Mouse (Mus musculus) embryonic facial prominence, embryonic 10.5 days (tissue): ENCODE data around the gene Pkp4. TPM values are rescaled to one million over a fixed set of nuclear protein-coding genes. Genes with fewer than 3 reads are reported as not detected.

Experiments used
- DNase-seq: peaks from one replicate; pipeline ENCODE4 v3.0.0-alpha.2; 2017; ENCODE audit warnings: low spot score
- H3K27ac ChIP-seq: fragments of 300-500 bp; sonication (generic); replicated peaks from 2 replicates; pipeline ENCODE4 v1.5.1; 2016; ENCODE audit warnings: mild to moderate bottlenecking
- H3K27me3 ChIP-seq: fragments of 300-500 bp; sonication (generic); replicated peaks from 2 replicates; pipeline ENCODE4 v1.6.1; 2016; ENCODE audit warnings: low read depth, mild to moderate bottlenecking; ENCODE audit not compliant: poor library complexity, severe bottlenecking
- H3K36me3 ChIP-seq: fragments of 300-500 bp; sonication (generic); replicated peaks from 2 replicates; pipeline ENCODE4 v1.6.1; 2016; ENCODE audit warnings: mild to moderate bottlenecking, moderate library complexity
- H3K4me1 ChIP-seq: fragments of 300-500 bp; sonication (generic); 2 replicates; pipeline ENCODE4 v1.6.1; 2016
- H3K4me3 ChIP-seq: fragments of 300-500 bp; sonication (generic); 2 replicates; pipeline ENCODE4 v1.5.1; 2016; ENCODE audit warnings: mild to moderate bottlenecking, moderate library complexity
- H3K9me3 ChIP-seq: fragments of 300-500 bp; sonication (generic); 2 replicates; pipeline ENCODE4 v1.6.1; 2016; ENCODE audit warnings: mild to moderate bottlenecking
- WGBS: fragments of 180-500 bp; shearing (Covaris S2); methylation state at CpG from one replicate; pipeline ENCODE4 v1.1.7; 2016; 5-methylcytosine and 5-hydroxymethylcytosine counted together
- polyA plus RNA-seq: library from polyadenylated mRNA; unstranded; fragments of >200 nt; fragmentation: Nextera tagmentation; extraction: Ambion mirVana; gene quantifications from 2 replicates; pipeline ENCODE4 v1.2.1, GENCODE M21; 2016

Pkp4 gene
- 16.2 and 17.2 TPM in 2 replicates for polyA plus RNA-seq

- peak within 1 kb of the TSS; percentile 92 for H3K4me3 ChIP-seq
- H3K9me3 ChIP-seq = no peaks in the 10 kb centered on the region
- WGBS = under 1% methylated on average over 37 of the region's 37 CpGs
- no peaks in the 10 kb centered on the region for H3K27me3 ChIP-seq
- peak; percentile 95 for DNase-seq
- H3K4me1 ChIP-seq = peaks cover 28% of the 10 kb centered on the region
- no peaks in the 10 kb centered on the region for H3K36me3 ChIP-seq
- peak within 1 kb of the TSS; percentile 94 for H3K27ac ChIP-seq
These were observed at the start of gene Pkp4, which contains the start of gene Ccdc148 for GRCm38 (mm10) chr2:59160605-59160963. TSS of gene Pkp4 (plus strand) at chr2:59160850. TSS of gene Ccdc148 (minus strand) at chr2:59160683.

GRCm38 (mm10) chr2:59129023-59129422, 31.6 kb upstream of the Pkp4 start:
- no peak for DNase-seq
- no peak overlapping the region for H3K4me3 ChIP-seq
- no peaks in the 10 kb centered on the region for H3K9me3 ChIP-seq
- 85% methylated on average over 7 of the region's 7 CpGs for WGBS
- no peaks in the 10 kb centered on the region for H3K4me1 ChIP-seq
- no peaks in the 10 kb centered on the region for H3K36me3 ChIP-seq
- H3K27me3 ChIP-seq = no peaks in the 10 kb centered on the region
- H3K27ac ChIP-seq = no peak overlapping the region

DNA sequence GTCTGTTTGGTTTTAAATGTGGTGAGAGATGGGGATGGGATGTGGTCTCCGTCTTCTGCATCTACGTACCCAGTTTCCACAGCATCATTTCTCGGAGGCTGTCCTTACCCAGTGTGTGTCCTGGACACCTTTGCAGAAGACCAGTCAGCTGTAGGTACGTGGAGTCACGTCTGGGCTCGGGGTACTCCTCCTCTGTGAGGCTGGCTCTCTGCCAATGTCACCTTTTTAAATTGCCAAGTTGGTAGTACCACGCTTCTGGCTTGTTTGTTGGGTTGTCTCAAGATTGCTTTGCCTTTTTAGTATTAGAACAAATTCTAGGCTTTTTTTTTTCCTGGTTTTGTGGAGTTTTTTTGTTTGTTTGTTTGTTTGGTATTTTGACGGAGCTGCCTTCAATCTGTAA, 30.8 kb upstream of the Pkp4 start:
- Histone ChIP-seq H3K9me3 (no peaks in the 10 kb centered on the region), H3K36me3 (no peaks in the 10 kb centered on the region), H3K4me3 (no peak overlapping the region), H3K27me3 (no peaks in the 10 kb centered on the region), H3K27ac (no peak overlapping the region), H3K4me1 (no peaks in the 10 kb centered on the region)
- 86% methylated on average over 8 of the region's 8 CpGs for WGBS
- no peak for DNase-seq

GRCm38 (mm10) chr2:59131044-59131443, 29.6 kb upstream of the Pkp4 start:
- 91% methylated on average over 8 of the region's 8 CpGs for WGBS
- DNase-seq = no peak

DNA sequence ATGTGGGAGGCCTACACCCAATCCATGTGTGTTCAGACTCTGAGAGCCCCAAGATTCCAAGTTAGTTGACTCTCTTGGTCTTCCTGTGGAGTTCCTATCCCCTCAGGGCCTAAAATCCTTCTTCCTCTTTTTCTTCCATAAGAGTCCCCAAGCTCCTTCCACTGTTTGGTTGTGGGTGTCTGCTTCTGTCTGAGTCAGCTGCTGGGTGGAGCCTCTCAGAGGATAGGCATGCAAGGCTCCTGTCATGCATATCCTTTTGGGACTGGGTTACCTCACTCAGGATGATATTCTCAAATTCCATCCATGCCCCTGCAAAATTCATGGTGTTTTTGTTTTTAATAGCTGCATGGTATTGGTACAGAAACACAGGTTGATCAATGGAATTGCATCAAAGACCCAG, 5.2 kb upstream of the Pkp4 start:
- H3K36me3 ChIP-seq = no peaks in the 10 kb centered on the region
- H3K4me1 ChIP-seq = peaks cover 5% of the 10 kb centered on the region
- DNase-seq = no peak
- H3K27ac ChIP-seq = no peak overlapping the region
- H3K4me3 ChIP-seq = no peak overlapping the region
- no peaks in the 10 kb centered on the region for H3K9me3 ChIP-seq
- no peaks in the 10 kb centered on the region for H3K27me3 ChIP-seq

More at GRCm38 (mm10) chr2:59131044-59131443, 29.6 kb upstream of the Pkp4 start:
- no peak overlapping the region for H3K4me3 ChIP-seq
- H3K27ac ChIP-seq = no peak overlapping the region
- no peaks in the 10 kb centered on the region for H3K36me3 ChIP-seq
- no peaks in the 10 kb centered on the region for H3K9me3 ChIP-seq
- no peaks in the 10 kb centered on the region for H3K4me1 ChIP-seq
- no peaks in the 10 kb centered on the region for H3K27me3 ChIP-seq

DNA sequence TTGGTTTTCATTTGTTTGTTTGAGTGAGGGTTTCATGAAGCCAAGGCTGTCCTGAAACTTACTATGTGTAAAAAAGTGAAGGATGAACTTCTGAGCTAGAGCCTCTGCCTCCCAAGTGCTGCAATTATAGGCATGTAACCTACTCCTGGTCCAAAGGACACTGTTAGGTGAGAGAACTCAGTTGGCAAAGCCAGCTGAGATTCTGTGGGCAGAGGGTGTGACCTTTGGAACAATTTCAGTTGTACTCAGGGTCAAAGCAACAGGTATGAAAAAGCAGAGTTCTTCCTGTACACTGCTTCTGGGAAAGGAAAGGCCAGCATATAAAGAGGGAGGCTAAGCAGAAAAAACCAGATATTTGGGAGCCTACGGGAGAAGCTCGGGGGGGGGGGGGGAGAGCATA, 2.5 kb upstream of the Pkp4 start:
- 70% methylated on average over 2 of the region's 2 CpGs for WGBS
- DNase-seq = no peak

GRCm38 (mm10) chr2:59159961-59160604, 567 bp upstream of the Pkp4 start:
- Histone ChIP-seq H3K4me3 (peak overlapping the region; percentile 92), H3K4me1 (peaks cover 28% of the 10 kb centered on the region), H3K36me3 (no peaks in the 10 kb centered on the region), H3K27me3 (no peaks in the 10 kb centered on the region), H3K9me3 (no peaks in the 10 kb centered on the region), H3K27ac (peak overlapping the region; percentile 94)
- no peak for DNase-seq
- under 1% methylated on average over 16 of the region's 16 CpGs for WGBS

More for the DNA sequence above, 2.5 kb upstream of the Pkp4 start:
- peaks cover 22% of the 10 kb centered on the region for H3K4me1 ChIP-seq
- H3K9me3 ChIP-seq = no peaks in the 10 kb centered on the region
- no peaks in the 10 kb centered on the region for H3K36me3 ChIP-seq
- no peaks in the 10 kb centered on the region for H3K27me3 ChIP-seq
- H3K27ac ChIP-seq = no peak overlapping the region
- H3K4me3 ChIP-seq = no peak overlapping the region

- under 1% methylated on average over 57 of the region's 58 CpGs for WGBS
These were observed 381 bp downstream of the Pkp4 start for GRCm38 (mm10) chr2:59161021-59161440.

DNA sequence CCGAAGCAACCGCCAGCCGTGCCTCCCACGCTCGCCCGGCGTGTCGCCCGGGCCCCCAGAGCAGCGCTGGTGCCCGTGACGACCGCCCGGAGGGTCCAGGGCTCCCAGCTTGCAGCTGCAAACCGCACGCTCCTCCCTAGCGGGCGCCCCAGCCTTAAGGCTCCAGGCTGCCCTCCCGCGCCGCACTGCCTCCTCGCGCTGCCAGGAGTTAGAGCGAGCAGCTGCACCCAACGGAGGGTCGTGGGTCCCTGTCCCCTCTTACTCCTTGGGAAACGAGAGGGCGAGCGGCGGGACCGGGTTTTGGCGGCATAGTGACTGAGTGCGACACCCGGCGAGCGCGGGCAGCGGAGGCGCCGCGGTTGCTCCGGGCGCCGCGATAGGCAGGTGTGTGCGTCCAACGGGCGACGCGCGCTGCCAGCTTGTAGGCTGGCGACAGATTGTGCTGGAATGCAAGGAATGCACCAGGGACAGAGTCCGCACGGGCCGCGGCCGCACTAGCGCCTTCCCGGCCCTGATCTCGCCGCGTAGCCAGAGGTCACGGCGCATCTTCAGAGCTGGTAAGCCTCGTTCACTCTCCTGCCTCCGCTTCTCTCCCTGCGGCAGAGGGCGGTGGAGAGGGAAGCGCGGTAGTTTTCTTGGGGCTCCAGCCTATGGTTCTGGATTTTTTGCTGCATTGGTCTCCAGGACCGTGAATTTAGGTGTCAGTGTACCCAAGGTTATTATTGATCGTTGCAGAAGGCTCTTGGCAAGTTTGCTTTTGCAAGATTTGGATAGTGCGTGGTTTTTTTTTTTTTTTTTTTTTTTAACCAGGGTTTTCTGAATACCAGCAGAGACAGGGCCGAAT, 1.0 kb downstream of the Pkp4 start:
- Histone ChIP-seq H3K4me1 (peaks cover 28% of the 10 kb centered on the region), H3K27me3 (no peaks in the 10 kb centered on the region), H3K36me3 (no peaks in the 10 kb centered on the region), H3K4me3 (peak overlapping the region; percentile 92), H3K9me3 (no peaks in the 10 kb centered on the region), H3K27ac (peak overlapping the region; percentile 94)
- DNase-seq = peak; percentile 82
- under 1% methylated on average over 74 of the region's 74 CpGs for WGBS

More at GRCm38 (mm10) chr2:59161021-59161440, 381 bp downstream of the Pkp4 start:
- no peak for DNase-seq
- Histone ChIP-seq H3K27me3 (no peaks in the 10 kb centered on the region), H3K4me3 (peak overlapping the region; percentile 92), H3K27ac (peak overlapping the region; percentile 94), H3K36me3 (no peaks in the 10 kb centered on the region), H3K4me1 (peaks cover 28% of the 10 kb centered on the region), H3K9me3 (no peaks in the 10 kb centered on the region)

DNA sequence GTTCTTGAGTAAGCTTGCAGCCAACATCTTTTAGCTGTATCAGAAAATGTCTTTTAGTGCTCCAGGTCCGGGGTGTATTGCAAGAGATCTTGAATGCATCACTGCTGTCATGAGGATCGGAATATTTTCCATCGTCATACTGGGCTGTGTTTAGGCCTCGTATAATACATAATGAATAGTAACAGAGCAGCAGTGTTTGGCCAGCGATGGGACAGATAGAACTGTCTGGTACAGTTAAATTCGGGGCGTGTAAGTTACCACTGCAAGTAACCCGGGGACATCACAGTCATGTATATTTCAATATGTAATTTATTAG, 1.6 kb downstream of the Pkp4 start:
- Histone ChIP-seq H3K4me1 (peaks cover 28% of the 10 kb centered on the region), H3K4me3 (peak overlapping the region; percentile 92), H3K9me3 (no peaks in the 10 kb centered on the region), H3K27ac (no peak overlapping the region), H3K27me3 (no peaks in the 10 kb centered on the region), H3K36me3 (no peaks in the 10 kb centered on the region)
- no peak for DNase-seq
- 45% methylated on average over 8 of the region's 8 CpGs for WGBS

- no peak overlapping the region for H3K4me3 ChIP-seq
- no peak overlapping the region for H3K27ac ChIP-seq
- DNase-seq = no peak
- H3K27me3 ChIP-seq = no peaks in the 10 kb centered on the region
- H3K36me3 ChIP-seq = no peaks in the 10 kb centered on the region
- 84% methylated on average over 4 of the region's 4 CpGs for WGBS
- peaks cover 17% of the 10 kb centered on the region for H3K4me1 ChIP-seq
- H3K9me3 ChIP-seq = no peaks in the 10 kb centered on the region
These were observed 6.3 kb downstream of the Pkp4 start for GRCm38 (mm10) chr2:59166976-59167375.

GRCm38 (mm10) chr2:59167830-59168229, 7.2 kb downstream of the Pkp4 start:
- Histone ChIP-seq H3K27ac (no peak overlapping the region), H3K9me3 (no peaks in the 10 kb centered on the region), H3K36me3 (no peaks in the 10 kb centered on the region), H3K27me3 (no peaks in the 10 kb centered on the region), H3K4me3 (no peak overlapping the region), H3K4me1 (peaks cover 12% of the 10 kb centered on the region)
- no peak for DNase-seq
- 85% methylated on average over 4 of the region's 4 CpGs for WGBS
